Mouse (Mus musculus): ENCODE measurements at regions not wholly inside any gene's neighbourhood (a gene's known extent, or its start where the extent isn't known, plus 50 kb on each side); places are given as distances from the start of the nearest gene placed in this dataset.
A peak's percentile ranks its signal among the peaks of the same experiment; 100 is the strongest.

DNA sequence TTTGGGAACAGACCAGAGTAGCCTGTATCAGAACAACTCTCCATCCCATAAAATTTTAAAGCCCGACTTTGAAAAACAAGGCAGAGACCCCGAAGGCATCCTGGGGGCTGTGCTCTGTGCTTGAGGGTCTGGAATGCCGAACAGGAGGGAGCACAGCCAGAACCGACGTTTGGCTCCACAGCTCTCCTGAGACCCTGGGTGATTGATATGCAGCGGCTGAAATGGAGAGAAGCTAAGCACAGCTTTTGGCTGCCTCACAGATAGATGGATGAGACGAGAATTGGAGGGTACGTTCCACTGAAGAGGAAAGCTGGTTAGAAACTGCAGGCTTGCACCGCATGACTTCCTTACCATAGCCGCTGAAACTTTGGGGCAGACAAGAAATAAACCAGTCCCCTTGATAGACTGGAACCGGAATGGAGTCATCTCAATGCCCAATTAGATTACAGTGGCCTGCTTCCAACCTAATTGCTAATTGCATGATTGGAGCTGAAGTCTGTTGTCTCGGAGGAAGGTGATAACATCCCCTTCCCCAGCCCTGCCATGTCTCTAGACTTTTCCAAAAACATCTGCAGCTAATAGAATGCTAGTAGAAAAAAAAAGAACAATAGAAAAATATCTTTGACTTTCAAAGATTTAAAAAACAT, 130.7 kb upstream of the Man2a1 start:
- Histone ChIP-seq H3K27ac (replicated peaks; ENCODE audit: low read depth, low read length) (no peak overlapping the region), H3K36me3 (ENCODE audit: control insufficient read depth, insufficient read depth, low read length) (no peaks in the 10 kb centered on the region), H3K9me3 (ENCODE audit: control insufficient read depth, low read length) (no peaks in the 10 kb centered on the region), H3K4me2 (replicated peaks; ENCODE audit: low read depth, low read length, severe bottlenecking) (peak overlapping the region; percentile 33), H3K4me1 (ENCODE audit: control insufficient read depth, insufficient read depth, low read length) (0 out of 2 replicates have a peak, but pooled peaks cover 4% of the 10 kb centered on the region), H3K4me3 (replicated peaks; ENCODE audit: low read length) (no peak overlapping the region), H3K9ac (ENCODE audit: low read depth, low read length, severe bottlenecking) (no peak overlapping the region), H3K27me3 (ENCODE audit: control insufficient read depth, insufficient read depth, low read length) (no peaks in the 10 kb centered on the region)
- TF ChIP-seq POLR2A (IDR thresholded peaks at IDR 0.05; ENCODE audit: borderline replicate concordance, extremely low read depth, insufficient read depth, insufficient read length), result no peak
- ATAC-seq (ENCODE audit: low FRiP score, low read depth) (0 out of 2 replicates have a peak, but pooled peaks have one; percentile 19), DNase-seq (ENCODE audit: low spot score) (peak; percentile 39)
- 10% methylated on average over 12 of the region's 12 CpGs for WGBS

- no peak overlapping the region for H3K9ac ChIP-seq (ENCODE audit: low read depth, low read length, severe bottlenecking)
- no peaks in the 10 kb centered on the region for H3K9me3 ChIP-seq (ENCODE audit: control insufficient read depth, low read length)
- no peak for TF ChIP-seq POLR2A (IDR thresholded peaks at IDR 0.05; ENCODE audit: borderline replicate concordance, extremely low read depth, insufficient read depth, insufficient read length)
- no peak overlapping the region for H3K4me2 ChIP-seq (replicated peaks; ENCODE audit: low read depth, low read length, severe bottlenecking)
- 16% methylated on average over 1 of the region's 1 CpGs for WGBS
- DNase-seq (ENCODE audit: low spot score), result no peak
- no peak for ATAC-seq (ENCODE audit: low FRiP score, low read depth)
- no peaks in the 10 kb centered on the region for H3K4me1 ChIP-seq (ENCODE audit: control insufficient read depth, insufficient read depth, low read length)
- no peaks in the 10 kb centered on the region for H3K27me3 ChIP-seq (ENCODE audit: control insufficient read depth, insufficient read depth, low read length)
- no peaks in the 10 kb centered on the region for H3K36me3 ChIP-seq (ENCODE audit: control insufficient read depth, insufficient read depth, low read length)
- H3K4me3 ChIP-seq (replicated peaks; ENCODE audit: low read length), result no peak overlapping the region
- H3K27ac ChIP-seq (replicated peaks; ENCODE audit: low read depth, low read length), result no peak overlapping the region
Observed at GRCm38 (mm10) chr17:64480607-64481038, 119.9 kb upstream of the Man2a1 start.

- H3K4me3 ChIP-seq (replicated peaks; ENCODE audit: low read length), result no peak overlapping the region
- no peak overlapping the region for H3K27ac ChIP-seq (replicated peaks; ENCODE audit: low read depth, low read length)
- 89% methylated on average over 4 of the region's 4 CpGs for WGBS
- no peaks in the 10 kb centered on the region for H3K36me3 ChIP-seq (ENCODE audit: control insufficient read depth, insufficient read depth, low read length)
- H3K4me1 ChIP-seq (ENCODE audit: control insufficient read depth, insufficient read depth, low read length), result no peaks in the 10 kb centered on the region
- no peak overlapping the region for H3K4me2 ChIP-seq (replicated peaks; ENCODE audit: low read depth, low read length, severe bottlenecking)
- DNase-seq (ENCODE audit: low spot score) (no peak), ATAC-seq (ENCODE audit: low FRiP score, low read depth) (no peak)
- no peak for TF ChIP-seq POLR2A (IDR thresholded peaks at IDR 0.05; ENCODE audit: borderline replicate concordance, extremely low read depth, insufficient read depth, insufficient read length)
- H3K9ac ChIP-seq (ENCODE audit: low read depth, low read length, severe bottlenecking), result no peak overlapping the region
- no peaks in the 10 kb centered on the region for H3K9me3 ChIP-seq (ENCODE audit: control insufficient read depth, low read length)
- H3K27me3 ChIP-seq (ENCODE audit: control insufficient read depth, insufficient read depth, low read length), result no peaks in the 10 kb centered on the region
Observed at GRCm38 (mm10) chr17:64484835-64485234, 115.7 kb upstream of the Man2a1 start.

DNA sequence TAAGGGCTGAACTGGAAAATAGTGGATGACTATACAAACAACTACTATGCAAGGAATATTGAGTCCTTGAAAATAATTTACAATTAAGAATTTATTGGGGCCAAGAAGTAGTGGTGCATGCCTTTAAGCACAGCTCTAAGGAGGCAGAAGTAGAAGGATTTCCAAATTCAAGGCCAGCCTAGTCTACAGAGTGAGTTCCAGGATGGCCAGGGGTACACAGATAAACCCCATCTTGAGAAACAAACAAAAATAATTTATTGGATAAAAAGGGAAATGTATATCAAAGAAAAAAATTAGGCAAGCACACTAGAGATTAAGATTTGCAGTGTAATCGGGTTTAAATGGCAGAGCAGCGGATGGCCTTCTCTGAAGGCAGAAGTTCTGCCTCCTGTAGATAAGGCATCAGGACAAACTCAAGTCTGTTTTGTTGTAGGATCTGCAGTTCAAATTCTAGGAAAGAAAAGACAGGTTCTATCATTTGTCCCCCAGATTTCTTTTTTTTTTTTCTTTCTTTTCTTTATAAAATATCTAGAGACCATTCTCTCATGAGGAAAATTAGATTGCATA, 110.7 kb upstream of the Man2a1 start:
- Histone ChIP-seq H3K9ac (ENCODE audit: low read depth, low read length, severe bottlenecking) (no peak overlapping the region), H3K4me2 (replicated peaks; ENCODE audit: low read depth, low read length, severe bottlenecking) (no peak overlapping the region), H3K9me3 (ENCODE audit: control insufficient read depth, low read length) (no peaks in the 10 kb centered on the region), H3K4me3 (replicated peaks; ENCODE audit: low read length) (no peak overlapping the region), H3K36me3 (ENCODE audit: control insufficient read depth, insufficient read depth, low read length) (no peaks in the 10 kb centered on the region), H3K4me1 (ENCODE audit: control insufficient read depth, insufficient read depth, low read length) (no peaks in the 10 kb centered on the region), H3K27me3 (ENCODE audit: control insufficient read depth, insufficient read depth, low read length) (no peaks in the 10 kb centered on the region), H3K27ac (replicated peaks; ENCODE audit: low read depth, low read length) (no peak overlapping the region)
- no peak for DNase-seq (ENCODE audit: low spot score)
- no peak for TF ChIP-seq POLR2A (IDR thresholded peaks at IDR 0.05; ENCODE audit: borderline replicate concordance, extremely low read depth, insufficient read depth, insufficient read length)
- no peak for ATAC-seq (ENCODE audit: low FRiP score, low read depth)
- WGBS, result 87% methylated on average over 2 of the region's 2 CpGs

- 91% methylated on average over 7 of the region's 7 CpGs for WGBS
- no peak overlapping the region for H3K9ac ChIP-seq (ENCODE audit: low read depth, low read length, severe bottlenecking)
- no peaks in the 10 kb centered on the region for H3K9me3 ChIP-seq (ENCODE audit: control insufficient read depth, low read length)
- no peak for TF ChIP-seq POLR2A (IDR thresholded peaks at IDR 0.05; ENCODE audit: borderline replicate concordance, extremely low read depth, insufficient read depth, insufficient read length)
- no peaks in the 10 kb centered on the region for H3K27me3 ChIP-seq (ENCODE audit: control insufficient read depth, insufficient read depth, low read length)
- H3K4me2 ChIP-seq (replicated peaks; ENCODE audit: low read depth, low read length, severe bottlenecking), result no peak overlapping the region
- ATAC-seq (ENCODE audit: low FRiP score, low read depth) (no peak), DNase-seq (ENCODE audit: low spot score) (no peak)
- no peaks in the 10 kb centered on the region for H3K4me1 ChIP-seq (ENCODE audit: control insufficient read depth, insufficient read depth, low read length)
- no peak overlapping the region for H3K27ac ChIP-seq (replicated peaks; ENCODE audit: low read depth, low read length)
- H3K4me3 ChIP-seq (replicated peaks; ENCODE audit: low read length), result no peak overlapping the region
- H3K36me3 ChIP-seq (ENCODE audit: control insufficient read depth, insufficient read depth, low read length), result no peaks in the 10 kb centered on the region
Observed at GRCm38 (mm10) chr17:64490664-64491063, 109.9 kb upstream of the Man2a1 start.
